Mouse (Mus musculus) lung, adult 2 months (tissue): ENCODE data around the gene Polr3c.

Experiments
- CTCF ChIP-seq: fragments of 200-500 bp; IDR thresholded peaks from 2 replicates; pipeline ENCODE4 v1.5.1; 2011; ENCODE audit warnings: mild to moderate bottlenecking, low read length, control low read depth; ENCODE audit not compliant: insufficient read depth
- POLR2A ChIP-seq: fragments of 200-500 bp; IDR thresholded peaks from 2 replicates; pipeline ENCODE4 v1.6.1; 2011; ENCODE audit warnings: low read depth, mild to moderate bottlenecking, control low read depth, low read length, borderline replicate concordance; ENCODE audit errors: extremely low read depth

- TF ChIP-seq CTCF (no peak), POLR2A (no peak)
Measured at GRCm38 (mm10) chr3:96764528-96764927, 37.1 kb upstream of the Polr3c start.
